8 mouse cellular contexts compared by ENCODE assay signal in the genomic region with DNA sequence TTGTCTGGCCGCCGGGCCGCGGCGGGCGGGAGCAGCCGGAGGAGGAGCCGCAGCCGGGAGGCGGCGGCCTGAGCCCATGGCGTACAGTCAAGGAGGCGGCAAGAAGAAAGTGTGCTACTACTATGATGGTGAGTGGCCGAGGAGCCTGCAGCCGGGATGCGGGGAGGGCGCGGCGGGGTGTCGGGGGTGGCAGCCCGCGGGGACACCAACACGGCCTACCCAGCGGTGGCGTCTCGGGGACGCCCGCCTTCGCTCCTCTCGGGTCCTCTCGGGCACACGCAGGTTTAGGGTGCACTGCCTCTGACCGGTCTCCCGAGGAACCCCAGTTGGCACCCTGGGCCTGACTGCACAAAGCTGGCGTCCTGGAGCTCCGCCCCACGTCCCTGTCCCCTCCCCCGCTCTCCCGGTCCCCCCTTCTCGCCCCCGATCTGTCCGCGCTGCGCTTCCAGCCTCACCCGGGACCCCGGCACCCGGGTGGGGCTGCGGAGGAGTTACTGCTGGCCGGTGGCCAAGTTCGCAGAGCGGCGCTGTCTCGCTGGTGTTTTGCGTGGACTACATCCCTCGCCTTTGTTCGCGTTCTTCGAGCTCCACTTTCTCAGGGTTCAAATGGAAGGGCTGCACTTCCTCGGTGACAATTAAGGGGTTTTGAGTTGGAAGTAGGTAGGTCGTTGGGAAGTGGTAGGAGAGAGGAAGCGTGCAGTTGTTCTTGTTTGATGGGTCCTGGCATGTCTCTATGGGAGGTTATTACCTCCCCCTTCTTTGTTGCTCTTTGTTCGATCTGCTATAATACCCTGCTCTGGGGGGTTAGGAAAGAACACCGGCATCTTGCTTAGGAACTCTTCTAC. TPM values are rescaled to one million over a fixed set of nuclear protein-coding genes. Genes with fewer than 3 reads are reported as not detected.
DNase-seq lines count a peak whose midpoint lies in the region; ATAC-seq and TF ChIP-seq lines count a peak whose summit lies in the region.

No protein-coding gene starts in this region.

- H3K36me3 ChIP-seq in heart, postnatal 0 days (replicated peaks; ENCODE audit: control insufficient read depth, insufficient read depth, low read length), result no peaks in the 10 kb centered on the region
- H3K36me3 ChIP-seq in liver, embryonic 15.5 days (replicated peaks), result no peaks in the 10 kb centered on the region
- no peaks in the 10 kb centered on the region for H3K36me3 ChIP-seq in neural tube, embryonic 11.5 days (ENCODE audit: control insufficient read depth, insufficient read depth, low read length)

- peaks cover 15% of the 10 kb centered on the region; the same call in 1 of the 2 replicates for H3K4me1 ChIP-seq in heart, postnatal 0 days (ENCODE audit: control insufficient read depth, insufficient read depth)
- H3K4me1 ChIP-seq in liver, embryonic 15.5 days (replicated peaks), result peaks cover 22% of the 10 kb centered on the region
- no peaks in the 10 kb centered on the region for H3K4me1 ChIP-seq in neural tube, embryonic 11.5 days (ENCODE audit: control insufficient read depth, insufficient read depth, low read length)

- H3K4me2 ChIP-seq in heart, postnatal 0 days (ENCODE audit: low read depth, low read length), result peak overlapping the region; percentile 80
- H3K4me2 ChIP-seq in liver, embryonic 15.5 days, result peak overlapping the region; percentile 90
- peak overlapping the region; percentile 53 for H3K4me2 ChIP-seq in neural tube, embryonic 11.5 days (ENCODE audit: low read depth)

- WGBS in heart, postnatal 0 days, result under 1% methylated on average over 63 of the region's 63 CpGs
- 1% methylated on average over 62 of the region's 63 CpGs for WGBS in large intestine, adult 2 months
- under 1% methylated on average over 63 of the region's 63 CpGs for WGBS in liver, embryonic 15.5 days (ENCODE audit: insufficient replicate concordance)
- 2% methylated on average over 37 of the region's 63 CpGs for WGBS in neural tube, embryonic 11.5 days

- peak overlapping the region; percentile 91 for H3K9ac ChIP-seq in heart, postnatal 0 days (replicated peaks; ENCODE audit: low read depth, low read length)
- peak overlapping the region; percentile 91 for H3K9ac ChIP-seq in liver, embryonic 15.5 days
- H3K9ac ChIP-seq in neural tube, embryonic 11.5 days (ENCODE audit: low read length), result peak overlapping the region; percentile 99

- H3K27ac ChIP-seq in heart, postnatal 0 days (ENCODE audit: low read depth), result peak overlapping the region; percentile 99
- peak overlapping the region; percentile 89 for H3K27ac ChIP-seq in liver, embryonic 15.5 days (replicated peaks)
- H3K27ac ChIP-seq in neural tube, embryonic 11.5 days (ENCODE audit: low read depth, low read length), result peak overlapping the region; percentile 98

- H3K27me3 ChIP-seq in heart, postnatal 0 days (ENCODE audit: control insufficient read depth, insufficient read depth, low read length), result no peaks in the 10 kb centered on the region
- H3K27me3 ChIP-seq in liver, embryonic 15.5 days, result no peaks in the 10 kb centered on the region
- H3K27me3 ChIP-seq in neural tube, embryonic 11.5 days (ENCODE audit: control insufficient read depth, insufficient read depth, low read length), result no peaks in the 10 kb centered on the region

- no peaks in the 10 kb centered on the region for H3K9me3 ChIP-seq in heart, postnatal 0 days (replicated peaks; ENCODE audit: control insufficient read depth, low read length)
- H3K9me3 ChIP-seq in liver, embryonic 15.5 days (replicated peaks), result no peaks in the 10 kb centered on the region
- no peaks in the 10 kb centered on the region; the same call in 1 of the 2 replicates for H3K9me3 ChIP-seq in neural tube, embryonic 11.5 days (ENCODE audit: control insufficient read depth, low read length)

- no peak for TF ChIP-seq EP300 in heart, postnatal 0 days (IDR thresholded peaks at IDR 0.05; ENCODE audit: low read depth)

- peak; percentile 17 for DNase-seq in urinary bladder, postnatal 10 days (ENCODE audit: low spot score)
- DNase-seq in urinary bladder, postnatal 25 days (ENCODE audit: low spot score), result no peak
- DNase-seq in heart, postnatal 0 days (ENCODE audit: low spot score), result peak; percentile 53
- peak; percentile 32 for DNase-seq in large intestine, adult 2 months (ENCODE audit: low read depth, low spot score)
- peak; percentile 80 for DNase-seq in neural tube, embryonic 11.5 days (ENCODE audit: low spot score)
- peak; percentile 64 for DNase-seq in testis, postnatal 14 days (ENCODE audit: low spot score)

- peak; percentile 69 for ATAC-seq in erythroblast, adult 5-6 weeks (replicated peaks; ENCODE audit: low FRiP score, poor library complexity, severe bottlenecking)
- peak; percentile 78 for ATAC-seq in heart, postnatal 0 days (ENCODE audit: insufficient read depth, low read depth)
- peak; percentile 71 for ATAC-seq in liver, embryonic 15.5 days (ENCODE audit: insufficient read depth)
- peak; percentile 80 for ATAC-seq in neural tube, embryonic 11.5 days (ENCODE audit: insufficient read depth, low FRiP score, low TSS enrichment)

- TF ChIP-seq CTCF in heart, postnatal 0 days (IDR thresholded peaks at IDR 0.05; ENCODE audit: low read depth), result no peak

- peak overlapping the region; percentile 90 for H3K4me3 ChIP-seq in heart, postnatal 0 days (ENCODE audit: low read depth, low read length)
- peak overlapping the region; percentile 92 for H3K4me3 ChIP-seq in liver, embryonic 15.5 days (replicated peaks)
- peak overlapping the region; percentile 94 for H3K4me3 ChIP-seq in neural tube, embryonic 11.5 days (ENCODE audit: low read depth, low read length)

RNA-seq across cellular contexts. Expression of gene Hdac2, which starts 0.6 kb away (rescaled TPM):
- 51.1 and 62.9 TPM in 2 replicates for total RNA-seq in erythroblast, adult 5-6 weeks (2015; ENCODE audit: low replicate concordance)
- total RNA-seq in erythroblast, adult 5-6 weeks (2017; ENCODE audit: low replicate concordance), result 22.4 and 27.3 TPM in 2 replicates
- total RNA-seq in heart, postnatal 0 days (2014; rRNA removed; ENCODE audit: low replicate concordance), result 72.4 and 75.0 TPM in 2 replicates
- polyA plus RNA-seq in heart, postnatal 0 days (2015; fragmentation: Nextera tagmentation; extraction: Ambion mirVana), result 108 and 114 TPM in 2 replicates
- 7.1 and 8.2 TPM in 2 replicates for polyA plus RNA-seq in large intestine, adult 2 months (2012; rRNA removed)
- polyA plus RNA-seq in liver, embryonic 15.5 days (2015; fragmentation: Nextera tagmentation; extraction: Ambion mirVana), result 44.8 and 47.3 TPM in 2 replicates
- 448 TPM in 2 replicates for polyA plus RNA-seq in neural tube, embryonic 11.5 days (2014; fragmentation: Nextera tagmentation; extraction: Ambion mirVana)
